Mouse (Mus musculus) stomach, postnatal 0 days (tissue): ENCODE measurements at regions not wholly inside any gene's neighbourhood (a gene's known extent, or its start where the extent isn't known, plus 50 kb on each side); places are given as distances from the start of the nearest gene placed in this dataset.

ENCODE experiments used
- CTCF ChIP-seq: IDR thresholded peaks from 2 replicates; pipeline ENCODE4 v1.5.1; 2016; ENCODE audit warnings: antibody characterized with exemption, low read depth, mild to moderate bottlenecking, moderate library complexity
- EP300 ChIP-seq: optimal IDR thresholded peaks from 2 replicates; pipeline ENCODE3; 2016; ENCODE audit warnings: antibody characterized with exemption

DNA sequence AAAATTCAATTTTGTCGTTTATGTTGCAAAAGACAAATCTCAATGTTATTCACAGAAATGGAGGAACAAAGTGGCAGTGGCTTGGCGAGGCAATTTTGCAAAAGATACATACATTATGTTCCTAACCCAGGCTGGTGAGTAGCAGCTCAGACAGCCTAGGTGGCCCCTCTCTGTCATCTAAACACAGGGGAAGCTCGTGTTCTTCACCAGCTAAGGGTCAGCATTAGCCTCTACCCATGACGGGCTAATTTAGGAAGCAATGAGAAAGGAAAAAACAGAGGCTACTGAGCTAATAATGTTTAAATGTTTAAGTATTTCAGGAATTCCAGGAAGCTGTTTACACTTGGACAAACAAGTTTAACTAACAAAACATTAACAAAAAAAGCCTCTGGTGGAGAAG is 64.9 kb upstream of the Gnai1 start:
- TF ChIP-seq CTCF (no peak), EP300 (no peak)
